Mouse (Mus musculus): ENCODE results near the gene Dolk.

GRCm38 (mm10) chr2:30258600-30258999 is 27.5 kb downstream of the Dolk start:
- TF ChIP-seq CTCF (IDR thresholded peaks at IDR 0.05; ENCODE audit: low read depth) (no peak), EP300 (IDR thresholded peaks at IDR 0.05; ENCODE audit: low read depth) (no peak)
